Comparison of ENCODE assay signal across 10 mouse cellular contexts in the genomic region with DNA sequence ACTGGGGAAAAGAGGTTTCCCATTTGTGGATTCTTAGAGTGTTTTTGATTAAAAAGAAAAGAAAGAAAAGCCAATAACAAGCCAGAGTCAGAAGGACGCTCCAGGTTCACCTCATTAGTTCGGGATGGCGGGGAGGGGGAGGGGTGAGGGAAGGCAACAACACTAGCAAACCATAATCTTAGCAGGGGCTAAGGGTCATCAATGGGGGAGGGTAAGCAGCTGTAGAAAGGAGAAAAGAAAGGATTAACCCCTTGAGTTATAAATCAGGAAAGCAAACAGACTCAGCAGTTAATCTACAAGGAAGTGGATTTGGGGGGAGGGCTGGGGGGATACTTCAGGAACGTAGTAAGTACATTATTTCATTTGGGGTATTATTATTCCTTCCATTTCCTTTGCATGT. TPM values are rescaled to one million over a fixed set of nuclear protein-coding genes. Genes with fewer than 3 reads are reported as not detected.
DNase-seq lines count a peak whose midpoint lies in the region; ATAC-seq and TF ChIP-seq lines count a peak whose summit lies in the region.
"Had no signal": no experiment of that assay in that cellular context is flagged by ENCODE, and none has a peak within 500 bp of the region (broad histone marks: within the 10 kb centered on the region; RNA-seq: fewer than 3 reads in every experiment).

No protein-coding gene starts in this region.

- peak overlapping the region; percentile 50 for H3K4me2 ChIP-seq in embryonic facial prominence, embryonic 13.5 days
- peak overlapping the region; percentile 54 for H3K4me2 ChIP-seq in liver, postnatal 0 days (ENCODE audit: low read depth, low read length)

- H3K9ac ChIP-seq in embryonic facial prominence, embryonic 13.5 days: no peak overlapping the region
- no peak overlapping the region for H3K9ac ChIP-seq in liver, postnatal 0 days (replicated peaks)

- no peak for TF ChIP-seq POLR2A in cortical plate, adult 2 months (IDR thresholded peaks at IDR 0.05; ENCODE audit: extremely low read depth, insufficient read depth, low read length)

- DNase-seq in kidney, postnatal 10 days: peak; percentile 14
- no peak for DNase-seq in kidney, adult 11 months
- no peak for DNase-seq in liver, postnatal 0 days
- DNase-seq in left cerebral cortex, adult 8-10 months (ENCODE audit: low spot score in 2 of 2): no peak
- no peak for DNase-seq in adrenal gland, postnatal 4 days (ENCODE audit: low spot score in 2 of 2)
- DNase-seq: midbrain, embryonic 14.5 days had no signal

- WGBS in embryonic facial prominence, embryonic 13.5 days: 9% methylated on average over 4 of the region's 4 CpGs
- 21% methylated on average over 4 of the region's 4 CpGs for WGBS in liver, postnatal 0 days (ENCODE audit: insufficient replicate concordance)

- no peak for ATAC-seq in embryonic facial prominence, embryonic 13.5 days (ENCODE audit: insufficient number of reproducible peaks, insufficient read depth, low FRiP score, low TSS enrichment, low read depth)
- no peak for ATAC-seq in liver, postnatal 0 days

- no peaks in the 10 kb centered on the region for H3K4me1 ChIP-seq in cortical plate, adult 2 months (ENCODE audit: control insufficient read depth, insufficient read depth, low read length)
- peaks cover 15% of the 10 kb centered on the region for H3K4me1 ChIP-seq in embryonic facial prominence, embryonic 13.5 days
- H3K4me1 ChIP-seq in liver, postnatal 0 days (ENCODE audit: insufficient read depth): no peaks in the 10 kb centered on the region

- H3K36me3 ChIP-seq in embryonic facial prominence, embryonic 13.5 days: no peaks in the 10 kb centered on the region
- H3K36me3 ChIP-seq in liver, postnatal 0 days (replicated peaks; ENCODE audit: insufficient read depth, low read length): no peaks in the 10 kb centered on the region

- H3K9me3 ChIP-seq in embryonic facial prominence, embryonic 13.5 days: no peaks in the 10 kb centered on the region
- H3K9me3 ChIP-seq in liver, postnatal 0 days (ENCODE audit: low read length): no peaks in the 10 kb centered on the region

- peaks cover 19% of the 10 kb centered on the region for H3K27me3 ChIP-seq in embryonic facial prominence, embryonic 13.5 days
- H3K27me3 ChIP-seq in liver, postnatal 0 days (ENCODE audit: insufficient read depth, low read length): peaks cover 5% of the 10 kb centered on the region; the same call in 1 of the 2 replicates

- no peak for TF ChIP-seq EP300 in liver, postnatal 0 days (IDR thresholded peaks at IDR 0.05; ENCODE audit: low read depth)

- TF ChIP-seq CTCF in cortical plate, adult 2 months (IDR thresholded peaks at IDR 0.05; ENCODE audit: extremely low read depth, insufficient read depth, low read length): no peak
- TF ChIP-seq CTCF in liver, postnatal 0 days (IDR thresholded peaks at IDR 0.05; ENCODE audit: low read depth): no peak

- peak overlapping the region; percentile 35; the same call in 1 of the 2 replicates for H3K4me3 ChIP-seq in cortical plate, adult 2 months (ENCODE audit: insufficient read depth, low read length)
- H3K4me3 ChIP-seq in embryonic facial prominence, embryonic 13.5 days: peak overlapping the region; percentile 21; the same call in 1 of the 2 replicates
- H3K4me3 ChIP-seq in liver, postnatal 0 days (ENCODE audit: low read depth, low read length): peak overlapping the region; percentile 7; the same call in 1 of the 2 replicates

- no peak overlapping the region for H3K27ac ChIP-seq in cortical plate, adult 2 months (ENCODE audit: insufficient read depth, low read length)
- no peak overlapping the region for H3K27ac ChIP-seq in embryonic facial prominence, embryonic 13.5 days
- H3K27ac ChIP-seq in liver, postnatal 0 days (ENCODE audit: low read depth): no peak overlapping the region

RNA-seq across cellular contexts. Expression of a gene that starts 0.8 kb away (rescaled TPM):
- polyA plus RNA-seq in cortical plate, adult 2 months (2012; rRNA removed): 0.85 and 1.0 TPM in 2 replicates
- not detected in 2 replicates for polyA plus RNA-seq in embryonic facial prominence, embryonic 13.5 days (2015; fragmentation: Nextera tagmentation; extraction: Ambion mirVana)
- polyA plus RNA-seq in liver, postnatal 0 days (2015; fragmentation: Nextera tagmentation; extraction: Ambion mirVana): not detected in 2 replicates
- total RNA-seq in left cerebral cortex, adult 8-10 months (2022): 1 to 10 TPM in 1 of 4 experiments, under 1 TPM in 2, not detected in 1; 0.86 to 1.3 (median 0.89) TPM
- not detected for total RNA-seq in adrenal gland, postnatal 4 days (2021)
- total RNA-seq: granulocyte monocyte progenitor cell, adult 5-6 weeks; layer of hippocampus, postnatal 14 days had no signal

RNA-seq across cellular contexts. Expression of a gene that starts 7.5 kb away (rescaled TPM):
- polyA plus RNA-seq in cortical plate, adult 2 months (2012; rRNA removed): 3.5 and 4.1 TPM in 2 replicates
- polyA plus RNA-seq in embryonic facial prominence, embryonic 13.5 days (2015; fragmentation: Nextera tagmentation; extraction: Ambion mirVana): 1.4 TPM in 2 replicates
- 0.04 TPM in 1 of 2 replicates, not detected in the other for polyA plus RNA-seq in liver, postnatal 0 days (2015; fragmentation: Nextera tagmentation; extraction: Ambion mirVana)
- 1 to 10 TPM in 2 of 4 experiments, under 1 TPM in 2; 0.44 to 1.6 (median 0.97) TPM for total RNA-seq in left cerebral cortex, adult 8-10 months (2022)
- under 1 TPM; 0.56 to 0.62 TPM for total RNA-seq in adrenal gland, postnatal 4 days (2021)
- total RNA-seq: granulocyte monocyte progenitor cell, adult 5-6 weeks had no signal

RNA-seq across cellular contexts. Expression of a gene that starts 19.1 kb away (rescaled TPM):
- polyA plus RNA-seq in cortical plate, adult 2 months (2012; rRNA removed): 25.2 and 29.3 TPM in 2 replicates
- polyA plus RNA-seq in embryonic facial prominence, embryonic 13.5 days (2015; fragmentation: Nextera tagmentation; extraction: Ambion mirVana): 112 and 113 TPM in 2 replicates
- 1.4 and 2.3 TPM in 2 replicates for polyA plus RNA-seq in liver, postnatal 0 days (2015; fragmentation: Nextera tagmentation; extraction: Ambion mirVana)
- 10 to 100 TPM in 1 of 4 experiments, 1 to 10 TPM in 3; 8.1 to 10.5 (median 9.0) TPM for total RNA-seq in left cerebral cortex, adult 8-10 months (2022)
- 10 to 100 TPM; 12.7 to 18.0 TPM for total RNA-seq in adrenal gland, postnatal 4 days (2021)

RNA-seq across cellular contexts. Expression of a gene that starts 23.5 kb away (rescaled TPM):
- polyA plus RNA-seq in cortical plate, adult 2 months (2012; rRNA removed): 5.4 and 7.1 TPM in 2 replicates
- 4.9 and 6.4 TPM in 2 replicates for polyA plus RNA-seq in embryonic facial prominence, embryonic 13.5 days (2015; fragmentation: Nextera tagmentation; extraction: Ambion mirVana)
- polyA plus RNA-seq in liver, postnatal 0 days (2015; fragmentation: Nextera tagmentation; extraction: Ambion mirVana): 4.1 and 5.6 TPM in 2 replicates
- total RNA-seq in left cerebral cortex, adult 8-10 months (2022): 1 to 10 TPM; 4.7 to 7.3 (median 6.6) TPM
- 1 to 10 TPM; 7.4 to 7.8 TPM for total RNA-seq in adrenal gland, postnatal 4 days (2021)

RNA-seq across cellular contexts. Expression of a gene that starts 23.5 kb away (rescaled TPM):
- 36.9 and 37.2 TPM in 2 replicates for polyA plus RNA-seq in cortical plate, adult 2 months (2012; rRNA removed)
- 106 and 115 TPM in 2 replicates for polyA plus RNA-seq in embryonic facial prominence, embryonic 13.5 days (2015; fragmentation: Nextera tagmentation; extraction: Ambion mirVana)
- polyA plus RNA-seq in liver, postnatal 0 days (2015; fragmentation: Nextera tagmentation; extraction: Ambion mirVana): 19.3 and 23.7 TPM in 2 replicates
- 10 to 100 TPM; 23.9 to 39.6 (median 33.0) TPM for total RNA-seq in left cerebral cortex, adult 8-10 months (2022)
- total RNA-seq in adrenal gland, postnatal 4 days (2021): 10 to 100 TPM; 35.8 to 41.6 TPM
